Mouse (Mus musculus) midbrain, embryonic 16.5 days (tissue): ENCODE measurements around the gene Rps7. TPM values are rescaled to one million over a fixed set of nuclear protein-coding genes. Genes with fewer than 3 reads are reported as not detected.

Experiments
- ATAC-seq: fragments of 200-750 bp; cut with Nextera tagmentation; 2 replicates; pipeline ENCODE4 v1.8.0; 2017; ENCODE audit warnings: moderate TSS enrichment
- H3K27ac ChIP-seq: fragments of 300-500 bp; sonication (generic); 2 replicates; pipeline ENCODE4 v1.5.1; 2014; ENCODE audit warnings: mild to moderate bottlenecking, low read length, mixed read lengths
- H3K27me3 ChIP-seq: fragments of 300-500 bp; sonication (generic); 2 replicates; pipeline ENCODE4 v1.6.1; 2014; ENCODE audit warnings: low read depth, low read length, mixed read lengths; ENCODE audit not compliant: control insufficient read depth, insufficient read depth
- H3K36me3 ChIP-seq: fragments of 300-500 bp; sonication (generic); 2 replicates; pipeline ENCODE4 v1.6.1; 2014; ENCODE audit warnings: mild to moderate bottlenecking, low read length, moderate library complexity, mixed read lengths; ENCODE audit not compliant: control insufficient read depth, insufficient read depth
- H3K4me1 ChIP-seq: fragments of 300-500 bp; sonication (generic); 2 replicates; pipeline ENCODE4 v1.6.1; 2014; ENCODE audit warnings: mild to moderate bottlenecking, low read length, mixed read lengths; ENCODE audit not compliant: control insufficient read depth, insufficient read depth
- H3K4me2 ChIP-seq: fragments of 300-500 bp; sonication (generic); 2 replicates; pipeline ENCODE4 v1.6.1; 2014; ENCODE audit warnings: mild to moderate bottlenecking, low read length, mixed read lengths
- H3K4me3 ChIP-seq: fragments of 300-500 bp; sonication (generic); 2 replicates; pipeline ENCODE4 v1.5.1; 2014; ENCODE audit warnings: low read depth, mild to moderate bottlenecking, low read length, moderate library complexity, mixed read lengths
- H3K9ac ChIP-seq: fragments of 300-500 bp; sonication (generic); 2 replicates; pipeline ENCODE4 v1.6.1; 2014; ENCODE audit warnings: low read depth, low read length, mixed read lengths
- H3K9me3 ChIP-seq: fragments of 300-500 bp; sonication (generic); replicated peaks from 2 replicates; pipeline ENCODE4 v1.6.1; 2014; ENCODE audit warnings: mild to moderate bottlenecking, low read length, mixed read lengths; ENCODE audit not compliant: control insufficient read depth, poor library complexity, severe bottlenecking
- WGBS: fragments of 180-500 bp; shearing (Covaris S2); extraction: QIAGEN DNeasy Blood & Tissue Kit; methylation state at CpG from one replicate; pipeline ENCODE4 v1.1.7; 2014; 5-methylcytosine and 5-hydroxymethylcytosine counted together
- polyA plus RNA-seq: library from polyadenylated mRNA; unstranded; fragments of >200 nt; fragmentation: Nextera tagmentation; extraction: Ambion mirVana; gene quantifications from 2 replicates; pipeline ENCODE4 v1.2.1, GENCODE M21; 2015

Rps7 gene
- polyA plus RNA-seq, 1 experiment from 2014 or later, result 390 TPM

- H3K4me1 ChIP-seq, result no peaks in the 10 kb centered on the region
- H3K4me2 ChIP-seq, result no peak overlapping the region
- no peak overlapping the region for H3K27ac ChIP-seq
- H3K9me3 ChIP-seq, result no peaks in the 10 kb centered on the region
- H3K36me3 ChIP-seq, result no peaks in the 10 kb centered on the region
- H3K9ac ChIP-seq, result no peak overlapping the region
- 89% methylated on average over 1 of the region's 1 CpGs for WGBS
- H3K4me3 ChIP-seq, result no peak overlapping the region
- no peak for ATAC-seq
- H3K27me3 ChIP-seq, result no peaks in the 10 kb centered on the region
Measured at GRCm38 (mm10) chr12:28622641-28623040, 13.1 kb downstream of the Rps7 start.

DNA sequence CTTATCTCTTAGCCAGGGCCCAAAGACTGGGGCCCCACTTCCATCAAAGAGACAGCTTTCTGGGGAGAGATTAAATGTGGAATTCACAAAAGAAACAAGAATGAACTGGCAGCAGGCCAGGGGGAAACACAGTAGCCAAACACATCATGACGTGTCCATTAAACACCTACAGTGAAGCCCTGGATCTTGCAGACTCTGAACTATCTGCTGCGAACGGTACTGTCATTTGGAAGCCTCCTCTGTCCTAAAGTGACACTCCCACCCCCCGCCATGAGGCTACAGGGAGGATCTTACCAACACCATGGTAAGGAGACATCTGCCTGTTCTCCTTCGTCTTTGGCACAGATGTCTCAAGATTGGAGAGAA is 13.6 kb downstream of the Rps7 start:
- no peaks in the 10 kb centered on the region for H3K27me3 ChIP-seq
- H3K9me3 ChIP-seq, result no peaks in the 10 kb centered on the region
- WGBS, result 65% methylated on average over 5 of the region's 5 CpGs
- ATAC-seq, result no peak
- no peak overlapping the region for H3K4me3 ChIP-seq
- no peak overlapping the region for H3K27ac ChIP-seq
- no peak overlapping the region for H3K4me2 ChIP-seq
- H3K36me3 ChIP-seq, result no peaks in the 10 kb centered on the region
- H3K9ac ChIP-seq, result no peak overlapping the region
- H3K4me1 ChIP-seq, result no peaks in the 10 kb centered on the region

GRCm38 (mm10) chr12:28621451-28622166 is 14.1 kb downstream of the Rps7 start:
- Histone ChIP-seq H3K27ac (no peak overlapping the region), H3K4me2 (no peak overlapping the region), H3K9me3 (no peaks in the 10 kb centered on the region), H3K9ac (no peak overlapping the region), H3K4me3 (no peak overlapping the region), H3K27me3 (no peaks in the 10 kb centered on the region), H3K36me3 (no peaks in the 10 kb centered on the region), H3K4me1 (no peaks in the 10 kb centered on the region)
- 31% methylated on average over 7 of the region's 7 CpGs for WGBS
- no peak for ATAC-seq

GRCm38 (mm10) chr12:28617297-28617696 is 18.5 kb downstream of the Rps7 start:
- H3K9ac ChIP-seq, result no peak overlapping the region
- no peaks in the 10 kb centered on the region for H3K27me3 ChIP-seq
- ATAC-seq, result no peak
- H3K27ac ChIP-seq, result no peak overlapping the region
- 83% methylated on average over 4 of the region's 4 CpGs for WGBS
- H3K4me3 ChIP-seq, result no peak overlapping the region
- H3K4me1 ChIP-seq, result no peaks in the 10 kb centered on the region
- H3K9me3 ChIP-seq, result no peaks in the 10 kb centered on the region
- H3K4me2 ChIP-seq, result no peak overlapping the region
- no peaks in the 10 kb centered on the region for H3K36me3 ChIP-seq

- Histone ChIP-seq H3K9ac (no peak overlapping the region), H3K27me3 (no peaks in the 10 kb centered on the region), H3K4me3 (no peak overlapping the region), H3K36me3 (no peaks in the 10 kb centered on the region), H3K9me3 (no peaks in the 10 kb centered on the region), H3K4me2 (no peak overlapping the region), H3K4me1 (no peaks in the 10 kb centered on the region), H3K27ac (no peak overlapping the region)
- 59% methylated on average over 7 of the region's 7 CpGs for WGBS
- ATAC-seq, result no peak
Measured at GRCm38 (mm10) chr12:28614401-28614800, 21.4 kb downstream of the Rps7 start.

DNA sequence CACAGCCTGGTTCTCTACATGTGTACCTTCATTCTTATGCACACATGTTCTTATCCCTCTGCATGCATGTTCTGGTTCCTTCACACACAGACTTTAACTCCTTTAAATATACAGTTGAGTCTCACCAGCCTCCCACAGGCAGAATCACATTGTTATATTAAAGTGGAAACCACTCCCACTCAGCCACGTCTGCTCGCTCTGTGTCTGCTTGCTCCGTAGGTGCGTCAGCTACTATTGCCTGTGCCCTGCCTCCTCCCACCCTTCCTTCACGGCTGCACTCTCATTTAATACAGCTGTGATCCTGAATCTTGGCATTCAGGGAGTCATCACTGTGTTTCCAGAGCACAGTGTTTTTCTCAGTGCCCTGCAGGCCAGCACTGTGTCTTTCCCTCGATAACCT is 23.4 kb downstream of the Rps7 start:
- Histone ChIP-seq H3K27me3 (no peaks in the 10 kb centered on the region), H3K36me3 (no peaks in the 10 kb centered on the region), H3K4me1 (peaks cover 13% of the 10 kb centered on the region), H3K4me2 (no peak overlapping the region), H3K9me3 (no peaks in the 10 kb centered on the region), H3K27ac (no peak overlapping the region), H3K9ac (no peak overlapping the region), H3K4me3 (no peak overlapping the region)
- 58% methylated on average over 6 of the region's 6 CpGs for WGBS
- ATAC-seq, result no peak

DNA sequence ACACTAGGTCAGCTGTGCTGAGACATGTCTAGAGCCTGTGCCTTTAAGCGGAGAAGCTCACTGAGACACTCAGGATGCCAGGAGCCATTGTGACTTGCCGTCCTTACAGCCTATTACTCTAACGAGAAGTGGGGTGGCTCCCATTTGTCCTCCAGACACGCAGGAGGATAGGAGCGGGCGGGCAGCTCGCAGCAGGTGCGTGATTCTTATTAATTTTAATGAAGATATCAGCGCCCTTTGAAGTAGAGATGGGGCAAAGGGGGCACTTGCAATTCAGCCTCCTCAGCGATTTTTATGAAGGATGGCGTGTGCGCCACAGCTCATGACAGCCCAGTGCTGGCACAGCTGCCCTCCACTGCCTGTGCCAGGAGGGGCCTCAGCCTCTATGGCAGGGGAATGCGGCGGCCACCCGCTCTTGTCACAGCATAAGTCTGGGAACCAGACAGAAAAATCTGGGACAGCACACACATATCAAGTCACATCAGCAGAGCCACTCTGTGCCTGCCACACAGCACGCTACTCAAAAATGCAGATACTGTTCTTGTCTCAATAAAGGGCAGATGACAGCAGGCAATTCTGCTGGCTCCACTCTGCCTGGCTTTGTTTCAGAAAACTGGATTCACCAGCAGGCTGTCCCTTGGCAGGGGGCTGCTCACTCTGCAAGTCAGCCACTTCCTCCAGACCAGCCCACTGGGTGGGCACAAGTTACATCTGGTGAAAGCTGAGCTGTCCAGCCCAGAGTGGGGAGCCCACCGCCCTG is 28.0 kb downstream of the Rps7 start:
- Histone ChIP-seq H3K27me3 (no peaks in the 10 kb centered on the region), H3K9ac (peak overlapping the region; percentile 35; the same call in 1 of the 2 replicates), H3K4me1 (peaks cover 19% of the 10 kb centered on the region), H3K9me3 (no peaks in the 10 kb centered on the region), H3K36me3 (no peaks in the 10 kb centered on the region), H3K4me2 (peak overlapping the region; percentile 48), H3K4me3 (peak overlapping the region; percentile 9; the same call in 1 of the 2 replicates), H3K27ac (peak overlapping the region; percentile 56)
- ATAC-seq, result peak; percentile 88
- 16% methylated on average over 17 of the region's 17 CpGs for WGBS

DNA sequence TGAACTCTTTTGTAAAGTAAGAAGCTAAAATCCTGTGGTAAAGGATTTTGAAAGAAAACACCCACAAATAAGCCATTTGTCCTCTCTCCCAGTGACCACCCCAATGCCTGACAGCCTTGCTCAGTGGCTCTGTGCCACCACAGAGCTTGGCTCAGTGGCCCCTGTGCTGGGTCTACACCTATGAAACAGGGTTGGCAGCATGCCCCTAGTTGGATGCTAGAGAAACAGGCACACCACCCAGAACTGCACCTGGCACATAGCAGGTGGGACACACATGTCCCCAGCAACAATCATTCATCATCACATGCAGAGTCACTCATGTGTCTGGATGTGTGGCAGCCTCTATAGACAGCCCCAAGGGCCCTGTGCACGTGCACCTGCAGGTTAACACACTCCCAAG is 32.3 kb downstream of the Rps7 start:
- 79% methylated on average over 1 of the region's 1 CpGs for WGBS
- Histone ChIP-seq H3K27ac (no peak overlapping the region), H3K4me1 (peaks cover 19% of the 10 kb centered on the region), H3K4me3 (no peak overlapping the region), H3K9me3 (no peaks in the 10 kb centered on the region), H3K4me2 (no peak overlapping the region), H3K36me3 (no peaks in the 10 kb centered on the region), H3K9ac (no peak overlapping the region), H3K27me3 (no peaks in the 10 kb centered on the region)
- ATAC-seq, result no peak

DNA sequence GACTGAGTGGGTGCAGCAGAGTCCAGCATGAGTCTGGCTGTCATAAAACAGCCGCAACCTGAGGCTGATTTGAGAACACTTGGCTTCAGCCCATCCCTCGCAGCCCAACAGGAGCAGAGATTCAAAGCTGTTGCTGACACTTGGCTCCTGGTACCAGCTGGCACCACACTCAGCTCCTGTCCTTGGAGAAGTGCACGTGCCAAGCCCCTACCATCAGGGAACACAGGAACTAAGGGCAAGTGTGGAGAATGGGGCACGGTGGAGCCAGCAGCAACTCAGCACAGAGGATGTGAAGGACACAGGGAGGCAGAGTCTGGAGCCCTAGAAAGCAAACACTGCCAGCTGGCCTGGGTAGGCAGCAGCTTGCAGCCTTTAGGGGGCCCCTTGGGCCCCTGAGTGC is 33.5 kb downstream of the Rps7 start:
- H3K27ac ChIP-seq, result no peak overlapping the region

More for the DNA sequence above, 33.5 kb downstream of the Rps7 start:
- Histone ChIP-seq H3K4me2 (no peak overlapping the region), H3K27me3 (no peaks in the 10 kb centered on the region), H3K4me3 (no peak overlapping the region), H3K4me1 (peaks cover 6% of the 10 kb centered on the region), H3K36me3 (no peaks in the 10 kb centered on the region), H3K9me3 (no peaks in the 10 kb centered on the region), H3K9ac (no peak overlapping the region)
- WGBS, result 18% methylated on average over 4 of the region's 4 CpGs
- ATAC-seq, result peak; percentile 70
